Mouse (Mus musculus): ENCODE measurements around the gene Adam15. TPM values are rescaled to one million over a fixed set of nuclear protein-coding genes. Genes with fewer than 3 reads are reported as not detected.

Gene Adam15
- total and polyA plus RNA-seq, 2 experiments from 2014 or later: 82.2 to 99.0 TPM

DNA sequence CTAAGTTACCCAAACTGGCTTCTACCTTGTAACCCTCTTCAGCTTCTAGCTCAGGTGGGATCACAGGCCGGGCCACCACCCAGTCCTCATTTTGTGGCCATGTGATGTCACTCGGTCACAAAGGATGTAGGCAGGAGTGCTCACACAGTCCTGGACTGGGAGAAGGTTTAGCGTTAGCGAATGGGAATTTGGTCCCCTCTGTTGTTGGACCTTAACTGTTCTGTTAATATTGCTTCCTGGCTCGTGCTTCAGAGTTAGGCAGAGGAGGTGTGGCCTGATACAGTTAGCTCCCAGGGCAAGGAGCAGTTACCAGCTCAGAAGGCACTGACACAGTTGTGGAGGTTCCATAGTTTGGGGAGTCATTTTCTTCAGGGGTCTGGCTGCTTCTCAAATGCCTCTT, 55.6 kb downstream of the Adam15 start:
- Histone ChIP-seq H3K4me2 (ENCODE audit: low read depth, low read length) (no peak overlapping the region), H3K9ac (replicated peaks; ENCODE audit: low read depth, low read length) (no peak overlapping the region), H3K4me1 (ENCODE audit: control insufficient read depth, insufficient read depth) (no peaks in the 10 kb centered on the region), H3K27ac (ENCODE audit: low read depth) (no peak overlapping the region), H3K4me3 (ENCODE audit: low read depth, low read length) (no peak overlapping the region), H3K36me3 (replicated peaks; ENCODE audit: control insufficient read depth, insufficient read depth, low read length) (no peaks in the 10 kb centered on the region), H3K27me3 (ENCODE audit: control insufficient read depth, insufficient read depth, low read length) (no peaks in the 10 kb centered on the region), H3K9me3 (replicated peaks; ENCODE audit: control insufficient read depth, low read length) (no peaks in the 10 kb centered on the region)
- 63% methylated on average over 5 of the region's 5 CpGs for WGBS
- DNase-seq (ENCODE audit: low spot score) (no peak), ATAC-seq (ENCODE audit: insufficient read depth, low read depth) (no peak)
- TF ChIP-seq CTCF (IDR thresholded peaks at IDR 0.05; ENCODE audit: low read depth): no peak
- TF ChIP-seq EP300 (IDR thresholded peaks at IDR 0.05; ENCODE audit: low read depth): no peak

DNA sequence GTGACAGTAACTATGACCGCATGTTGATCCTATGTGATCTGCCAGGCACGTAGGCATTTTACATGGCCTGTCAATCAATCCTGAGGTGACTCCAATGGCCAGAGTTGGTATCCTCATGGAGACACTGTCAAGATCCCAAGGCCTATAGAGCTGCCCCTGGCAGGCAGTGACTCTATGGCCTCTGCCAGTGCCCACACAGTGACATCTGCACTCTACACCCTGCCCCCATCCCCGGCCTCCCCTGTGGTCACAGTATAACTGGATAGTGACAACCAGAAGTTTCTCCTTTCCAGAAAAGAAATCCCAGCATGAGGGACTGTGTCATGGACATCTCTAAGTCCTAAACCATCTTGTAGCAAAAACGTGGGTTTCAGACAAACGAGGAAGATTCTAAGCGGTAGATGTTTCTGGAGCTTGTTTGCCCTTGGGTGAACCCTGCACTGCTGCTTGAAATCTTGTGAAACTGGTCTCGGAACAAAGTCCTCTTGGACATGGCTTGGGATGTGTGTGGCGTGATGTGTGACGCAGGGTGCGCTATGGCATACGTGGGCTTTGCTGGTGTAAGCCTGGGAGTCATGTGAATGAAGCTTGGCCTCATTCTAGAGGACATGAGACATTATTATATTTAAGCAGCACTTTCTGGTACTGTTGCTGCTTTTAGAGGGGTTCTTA, 56.4 kb downstream of the Adam15 start:
- Histone ChIP-seq H3K4me3 (ENCODE audit: low read depth, low read length) (no peak overlapping the region), H3K27ac (ENCODE audit: low read depth) (no peak overlapping the region), H3K27me3 (ENCODE audit: control insufficient read depth, insufficient read depth, low read length) (no peaks in the 10 kb centered on the region), H3K4me2 (ENCODE audit: low read depth, low read length) (no peak overlapping the region), H3K9me3 (replicated peaks; ENCODE audit: control insufficient read depth, low read length) (no peaks in the 10 kb centered on the region), H3K9ac (replicated peaks; ENCODE audit: low read depth, low read length) (no peak overlapping the region), H3K4me1 (ENCODE audit: control insufficient read depth, insufficient read depth) (peaks cover 2% of the 10 kb centered on the region; the same call in 1 of the 2 replicates), H3K36me3 (replicated peaks; ENCODE audit: control insufficient read depth, insufficient read depth, low read length) (no peaks in the 10 kb centered on the region)
- no peak for ATAC-seq (ENCODE audit: insufficient read depth, low read depth)
- no peak for TF ChIP-seq CTCF (IDR thresholded peaks at IDR 0.05; ENCODE audit: low read depth)
- TF ChIP-seq EP300 (IDR thresholded peaks at IDR 0.05; ENCODE audit: low read depth): no peak
- 87% methylated on average over 11 of the region's 11 CpGs for WGBS
- DNase-seq (ENCODE audit: low spot score): no peak

DNA sequence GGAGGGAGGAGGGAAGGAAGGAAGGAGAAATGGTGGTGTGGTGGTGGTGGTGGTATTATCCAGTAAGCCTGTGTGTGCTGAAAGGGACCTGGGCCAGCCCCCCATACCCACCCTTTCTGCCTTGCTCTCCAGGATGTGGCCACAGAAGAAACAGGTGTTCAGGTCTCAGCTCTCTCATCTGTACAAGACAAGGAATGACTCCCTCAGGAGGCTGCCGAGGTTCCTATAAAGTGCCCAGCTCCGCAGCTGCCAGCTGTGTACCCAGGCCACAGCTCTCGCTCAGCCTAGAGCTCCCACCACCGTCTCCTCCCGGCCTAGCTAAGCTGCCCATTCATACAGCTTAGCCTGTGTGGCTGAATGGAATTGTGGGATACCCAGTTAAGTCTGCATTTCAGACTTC, 57.5 kb downstream of the Adam15 start:
- no peaks in the 10 kb centered on the region for H3K27me3 ChIP-seq (ENCODE audit: control insufficient read depth, insufficient read depth, low read length)
- H3K9me3 ChIP-seq (replicated peaks; ENCODE audit: control insufficient read depth, low read length): no peaks in the 10 kb centered on the region
- no peaks in the 10 kb centered on the region for H3K36me3 ChIP-seq (replicated peaks; ENCODE audit: control insufficient read depth, insufficient read depth, low read length)
- no peak for ATAC-seq (ENCODE audit: insufficient read depth, low read depth)
- 71% methylated on average over 5 of the region's 5 CpGs for WGBS
- H3K4me1 ChIP-seq (ENCODE audit: control insufficient read depth, insufficient read depth): peaks cover 4% of the 10 kb centered on the region; the same call in 1 of the 2 replicates
- no peak overlapping the region for H3K27ac ChIP-seq (ENCODE audit: low read depth)
- TF ChIP-seq CTCF (IDR thresholded peaks at IDR 0.05; ENCODE audit: low read depth): no peak
- TF ChIP-seq EP300 (IDR thresholded peaks at IDR 0.05; ENCODE audit: low read depth): no peak
- H3K9ac ChIP-seq (replicated peaks; ENCODE audit: low read depth, low read length): no peak overlapping the region
- H3K4me3 ChIP-seq (ENCODE audit: low read depth, low read length): no peak overlapping the region
- no peak overlapping the region for H3K4me2 ChIP-seq (ENCODE audit: low read depth, low read length)
- no peak for DNase-seq (ENCODE audit: low spot score)

DNA sequence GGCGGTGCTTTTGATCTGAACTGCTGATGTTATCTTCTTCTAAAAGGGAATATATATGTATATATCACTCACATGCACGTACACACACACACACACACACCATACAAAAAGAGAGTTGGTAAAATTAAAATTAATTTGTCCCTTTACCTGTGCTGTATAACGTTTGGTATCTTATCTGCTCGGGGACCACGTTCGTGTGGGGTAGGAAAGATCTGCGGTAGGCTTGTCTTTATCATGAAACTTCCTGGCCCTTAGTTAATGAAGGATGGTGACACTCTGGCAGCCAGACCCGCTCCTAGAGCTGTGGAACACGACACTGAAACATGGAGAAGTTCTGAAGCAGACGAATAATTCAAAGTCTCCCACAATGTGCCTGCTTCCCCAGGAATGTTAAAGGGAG, 57.9 kb downstream of the Adam15 start:
- ATAC-seq (ENCODE audit: insufficient read depth, low read depth) (no peak), DNase-seq (ENCODE audit: low spot score) (no peak)
- TF ChIP-seq CTCF (IDR thresholded peaks at IDR 0.05; ENCODE audit: low read depth) (no peak), EP300 (IDR thresholded peaks at IDR 0.05; ENCODE audit: low read depth) (no peak)
- Histone ChIP-seq H3K36me3 (replicated peaks; ENCODE audit: control insufficient read depth, insufficient read depth, low read length) (no peaks in the 10 kb centered on the region), H3K27me3 (ENCODE audit: control insufficient read depth, insufficient read depth, low read length) (no peaks in the 10 kb centered on the region), H3K27ac (ENCODE audit: low read depth) (no peak overlapping the region), H3K4me3 (ENCODE audit: low read depth, low read length) (no peak overlapping the region), H3K4me1 (ENCODE audit: control insufficient read depth, insufficient read depth) (peaks cover 4% of the 10 kb centered on the region; the same call in 1 of the 2 replicates), H3K4me2 (ENCODE audit: low read depth, low read length) (no peak overlapping the region), H3K9me3 (replicated peaks; ENCODE audit: control insufficient read depth, low read length) (no peaks in the 10 kb centered on the region), H3K9ac (replicated peaks; ENCODE audit: low read depth, low read length) (no peak overlapping the region)
- 38% methylated on average over 10 of the region's 10 CpGs for WGBS

Other genes starting within 250 kb of the Adam15 start
- gene Gm43738, start 248.9 kb downstream of the Adam15 start, total RNA-seq (2014; rRNA removed; ENCODE audit: low replicate concordance): not detected in 2 replicates
- gene Gm43738, start 248.9 kb downstream of the Adam15 start, polyA plus RNA-seq (2015; fragmentation: Nextera tagmentation; extraction: Ambion mirVana): not detected in 2 replicates
- gene Fdps, start 248.0 kb downstream of the Adam15 start, total RNA-seq (2014; rRNA removed; ENCODE audit: low replicate concordance): 111 and 131 TPM in 2 replicates
- 72.8 and 81.1 TPM in 2 replicates for gene Fdps, start 248.0 kb downstream of the Adam15 start, polyA plus RNA-seq (2015; fragmentation: Nextera tagmentation; extraction: Ambion mirVana)
- not detected in 2 replicates for gene Pklr, start 213.9 kb downstream of the Adam15 start, total RNA-seq (2014; rRNA removed; ENCODE audit: low replicate concordance)
- gene Pklr, start 213.9 kb downstream of the Adam15 start, polyA plus RNA-seq (2015; fragmentation: Nextera tagmentation; extraction: Ambion mirVana): 0.04 TPM in 1 of 2 replicates, not detected in the other
- gene Hcn3, start 189.8 kb downstream of the Adam15 start, total RNA-seq (2014; rRNA removed; ENCODE audit: low replicate concordance): 1.1 TPM in 1 of 2 replicates, not detected in the other
- 0.15 and 0.32 TPM in 2 replicates for gene Hcn3, start 189.8 kb downstream of the Adam15 start, polyA plus RNA-seq (2015; fragmentation: Nextera tagmentation; extraction: Ambion mirVana)
- 22.7 and 24.7 TPM in 2 replicates for gene Clk2, start 185.2 kb downstream of the Adam15 start, total RNA-seq (2014; rRNA removed; ENCODE audit: low replicate concordance)
- 8.2 and 8.5 TPM in 2 replicates for gene Clk2, start 185.2 kb downstream of the Adam15 start, polyA plus RNA-seq (2015; fragmentation: Nextera tagmentation; extraction: Ambion mirVana)
- 54.4 and 60.7 TPM in 2 replicates for gene Scamp3, start 172.5 kb downstream of the Adam15 start, total RNA-seq (2014; rRNA removed; ENCODE audit: low replicate concordance)
- gene Scamp3, start 172.5 kb downstream of the Adam15 start, polyA plus RNA-seq (2015; fragmentation: Nextera tagmentation; extraction: Ambion mirVana): 65.9 and 70.3 TPM in 2 replicates
- 2.1 and 2.2 TPM in 2 replicates for gene Fam189b, start 166.9 kb downstream of the Adam15 start, total RNA-seq (2014; rRNA removed; ENCODE audit: low replicate concordance)
- 5.6 and 5.7 TPM in 2 replicates for gene Fam189b, start 166.9 kb downstream of the Adam15 start, polyA plus RNA-seq (2015; fragmentation: Nextera tagmentation; extraction: Ambion mirVana)
- 36.2 and 36.4 TPM in 2 replicates for gene Gba, start 147.1 kb downstream of the Adam15 start, total RNA-seq (2014; rRNA removed; ENCODE audit: low replicate concordance)
- 20.1 and 20.8 TPM in 2 replicates for gene Gba, start 147.1 kb downstream of the Adam15 start, polyA plus RNA-seq (2015; fragmentation: Nextera tagmentation; extraction: Ambion mirVana)
- 21.4 and 26.4 TPM in 2 replicates for gene Thbs3, start 134.8 kb downstream of the Adam15 start, total RNA-seq (2014; rRNA removed; ENCODE audit: low replicate concordance)
- gene Thbs3, start 134.8 kb downstream of the Adam15 start, polyA plus RNA-seq (2015; fragmentation: Nextera tagmentation; extraction: Ambion mirVana): 16.4 and 17.4 TPM in 2 replicates
- gene Mtx1, start 122.9 kb downstream of the Adam15 start, total RNA-seq (2014; rRNA removed; ENCODE audit: low replicate concordance): 101 and 247 TPM in 2 replicates
- gene Mtx1, start 122.9 kb downstream of the Adam15 start, polyA plus RNA-seq (2015; fragmentation: Nextera tagmentation; extraction: Ambion mirVana): 96.7 and 99.3 TPM in 2 replicates
- gene Muc1, start 120.9 kb downstream of the Adam15 start, total RNA-seq (2014; rRNA removed; ENCODE audit: low replicate concordance): 9.3 TPM in 1 of 2 replicates, not detected in the other
- 0.20 and 0.69 TPM in 2 replicates for gene Muc1, start 120.9 kb downstream of the Adam15 start, polyA plus RNA-seq (2015; fragmentation: Nextera tagmentation; extraction: Ambion mirVana)
- 41.8 and 76.1 TPM in 2 replicates for gene Krtcap2, start 104.0 kb downstream of the Adam15 start, total RNA-seq (2014; rRNA removed; ENCODE audit: low replicate concordance)
- 192 and 216 TPM in 2 replicates for gene Krtcap2, start 104.0 kb downstream of the Adam15 start, polyA plus RNA-seq (2015; fragmentation: Nextera tagmentation; extraction: Ambion mirVana)
- 0.08 and 0.62 TPM in 2 replicates for gene Trim46, start 103.7 kb downstream of the Adam15 start, total RNA-seq (2014; rRNA removed; ENCODE audit: low replicate concordance)
- gene Trim46, start 103.7 kb downstream of the Adam15 start, polyA plus RNA-seq (2015; fragmentation: Nextera tagmentation; extraction: Ambion mirVana): 0.44 and 0.45 TPM in 2 replicates
- 271 and 450 TPM in 2 replicates for gene Dpm3, start 90.6 kb downstream of the Adam15 start, total RNA-seq (2014; rRNA removed; ENCODE audit: low replicate concordance)
- gene Dpm3, start 90.6 kb downstream of the Adam15 start, polyA plus RNA-seq (2015; fragmentation: Nextera tagmentation; extraction: Ambion mirVana): 80.3 and 85.9 TPM in 2 replicates
- gene Slc50a1, start 79.4 kb downstream of the Adam15 start, total RNA-seq (2014; rRNA removed; ENCODE audit: low replicate concordance): 33.7 and 54.2 TPM in 2 replicates
- gene Slc50a1, start 79.4 kb downstream of the Adam15 start, polyA plus RNA-seq (2015; fragmentation: Nextera tagmentation; extraction: Ambion mirVana): 50.7 and 52.0 TPM in 2 replicates
- gene Efna1, start 68.9 kb downstream of the Adam15 start, total RNA-seq (2014; rRNA removed; ENCODE audit: low replicate concordance): 43.1 and 46.2 TPM in 2 replicates
- gene Efna1, start 68.9 kb downstream of the Adam15 start, polyA plus RNA-seq (2015; fragmentation: Nextera tagmentation; extraction: Ambion mirVana): 37.2 and 38.4 TPM in 2 replicates
- gene Efna3, start 27.0 kb downstream of the Adam15 start, total RNA-seq (2014; rRNA removed; ENCODE audit: low replicate concordance): not detected in 2 replicates
- 0.12 and 0.44 TPM in 2 replicates for gene Efna3, start 27.0 kb downstream of the Adam15 start, polyA plus RNA-seq (2015; fragmentation: Nextera tagmentation; extraction: Ambion mirVana)
- gene Efna4, start 12.0 kb downstream of the Adam15 start, total RNA-seq (2014; rRNA removed; ENCODE audit: low replicate concordance): 2.7 and 7.2 TPM in 2 replicates
- 2.6 and 3.5 TPM in 2 replicates for gene Efna4, start 12.0 kb downstream of the Adam15 start, polyA plus RNA-seq (2015; fragmentation: Nextera tagmentation; extraction: Ambion mirVana)
- 0.39 TPM in 1 of 2 replicates, not detected in the other for gene Dcst2, start 12.0 kb upstream of the Adam15 start, total RNA-seq (2014; rRNA removed; ENCODE audit: low replicate concordance)
- gene Dcst2, start 12.0 kb upstream of the Adam15 start, polyA plus RNA-seq (2015; fragmentation: Nextera tagmentation; extraction: Ambion mirVana): 0.07 TPM in 1 of 2 replicates, not detected in the other
- 0.50 TPM in 1 of 2 replicates, not detected in the other for gene Dcst1, start 15.3 kb upstream of the Adam15 start, total RNA-seq (2014; rRNA removed; ENCODE audit: low replicate concordance)
- gene Dcst1, start 15.3 kb upstream of the Adam15 start, polyA plus RNA-seq (2015; fragmentation: Nextera tagmentation; extraction: Ambion mirVana): 0.10 and 0.29 TPM in 2 replicates
- gene Zbtb7b, start 44.8 kb upstream of the Adam15 start, total RNA-seq (2014; rRNA removed; ENCODE audit: low replicate concordance): 13.8 and 18.4 TPM in 2 replicates
- gene Zbtb7b, start 44.8 kb upstream of the Adam15 start, polyA plus RNA-seq (2015; fragmentation: Nextera tagmentation; extraction: Ambion mirVana): 2.4 and 2.6 TPM in 2 replicates
- gene Lenep, start 52.8 kb upstream of the Adam15 start, total RNA-seq (2014; rRNA removed; ENCODE audit: low replicate concordance): not detected in 2 replicates
- gene Lenep, start 52.8 kb upstream of the Adam15 start, polyA plus RNA-seq (2015; fragmentation: Nextera tagmentation; extraction: Ambion mirVana): not detected in 2 replicates
- 50.9 and 79.3 TPM in 2 replicates for gene Flad1, start 61.9 kb upstream of the Adam15 start, total RNA-seq (2014; rRNA removed; ENCODE audit: low replicate concordance)
- 46.6 and 50.8 TPM in 2 replicates for gene Flad1, start 61.9 kb upstream of the Adam15 start, polyA plus RNA-seq (2015; fragmentation: Nextera tagmentation; extraction: Ambion mirVana)
- gene Cks1b, start 68.4 kb upstream of the Adam15 start, total RNA-seq (2014; rRNA removed; ENCODE audit: low replicate concordance): 83.7 and 100 TPM in 2 replicates
- gene Cks1b, start 68.4 kb upstream of the Adam15 start, polyA plus RNA-seq (2015; fragmentation: Nextera tagmentation; extraction: Ambion mirVana): 127 and 129 TPM in 2 replicates
- 82.1 and 125 TPM in 2 replicates for gene Shc1, start 68.4 kb upstream of the Adam15 start, total RNA-seq (2014; rRNA removed; ENCODE audit: low replicate concordance)
- 35.0 and 35.8 TPM in 2 replicates for gene Shc1, start 68.4 kb upstream of the Adam15 start, polyA plus RNA-seq (2015; fragmentation: Nextera tagmentation; extraction: Ambion mirVana)
- 24.1 and 49.8 TPM in 2 replicates for gene Pygo2, start 80.2 kb upstream of the Adam15 start, total RNA-seq (2014; rRNA removed; ENCODE audit: low replicate concordance)
- gene Pygo2, start 80.2 kb upstream of the Adam15 start, polyA plus RNA-seq (2015; fragmentation: Nextera tagmentation; extraction: Ambion mirVana): 9.6 and 10.4 TPM in 2 replicates
- gene Pbxip1, start 86.7 kb upstream of the Adam15 start, total RNA-seq (2014; rRNA removed; ENCODE audit: low replicate concordance): 73.2 and 81.0 TPM in 2 replicates
- 75.7 and 84.4 TPM in 2 replicates for gene Pbxip1, start 86.7 kb upstream of the Adam15 start, polyA plus RNA-seq (2015; fragmentation: Nextera tagmentation; extraction: Ambion mirVana)
- gene Pmvk, start 104.5 kb upstream of the Adam15 start, total RNA-seq (2014; rRNA removed; ENCODE audit: low replicate concordance): 26.2 and 38.0 TPM in 2 replicates
- gene Pmvk, start 104.5 kb upstream of the Adam15 start, polyA plus RNA-seq (2015; fragmentation: Nextera tagmentation; extraction: Ambion mirVana): 50.7 and 52.9 TPM in 2 replicates
- gene Kcnn3, start 170.2 kb upstream of the Adam15 start, total RNA-seq (2014; rRNA removed; ENCODE audit: low replicate concordance): 4.7 and 4.9 TPM in 2 replicates
- gene Kcnn3, start 170.2 kb upstream of the Adam15 start, polyA plus RNA-seq (2015; fragmentation: Nextera tagmentation; extraction: Ambion mirVana): 1.5 TPM in 2 replicates